Mouse (Mus musculus) forebrain, embryonic 10.5 days (tissue): ENCODE results near the gene Spry1. TPM values are rescaled to one million over a fixed set of nuclear protein-coding genes. Genes with fewer than 3 reads are reported as not detected.

Experiments
- DNase-seq: peaks from one replicate; pipeline ENCODE4 v3.0.0-alpha.2; 2017; ENCODE audit warnings: low spot score; ENCODE audit errors: extremely low spot score
- H3K27ac ChIP-seq: fragments of 300-500 bp; sonication (generic); 2 replicates; pipeline ENCODE4 v1.5.1; 2016; ENCODE audit warnings: mild to moderate bottlenecking
- H3K27me3 ChIP-seq: fragments of 300-500 bp; sonication (generic); 2 replicates; pipeline ENCODE4 v1.6.1; 2016; ENCODE audit warnings: mild to moderate bottlenecking; ENCODE audit not compliant: poor library complexity, severe bottlenecking
- H3K36me3 ChIP-seq: fragments of 300-500 bp; sonication (generic); replicated peaks from 2 replicates; pipeline ENCODE4 v1.6.1; 2016; ENCODE audit warnings: mild to moderate bottlenecking, moderate library complexity
- H3K4me1 ChIP-seq: fragments of 300-500 bp; sonication (generic); 2 replicates; pipeline ENCODE4 v1.6.1; 2016
- H3K4me3 ChIP-seq: fragments of 300-500 bp; sonication (generic); 2 replicates; pipeline ENCODE4 v1.5.1; 2016; ENCODE audit warnings: mild to moderate bottlenecking, moderate library complexity
- H3K9me3 ChIP-seq: fragments of 300-500 bp; sonication (generic); 2 replicates; pipeline ENCODE4 v1.6.1; 2016; ENCODE audit warnings: mild to moderate bottlenecking, moderate library complexity
- WGBS: fragments of 180-500 bp; shearing (Covaris S2); methylation state at CpG from one replicate; pipeline ENCODE4 v1.1.7; 2016; 5-methylcytosine and 5-hydroxymethylcytosine counted together
- polyA plus RNA-seq: library from polyadenylated mRNA; unstranded; fragments of >200 nt; fragmentation: Nextera tagmentation; extraction: Ambion mirVana; gene quantifications from 2 replicates; pipeline ENCODE4 v1.2.1, GENCODE M21; 2016

The Spry1 gene
- polyA plus RNA-seq, 1 experiment from 2014 or later: 29.1 TPM

GRCm38 (mm10) chr3:37614878-37615650 is 24.7 kb upstream of the Spry1 start:
- Histone ChIP-seq H3K36me3 (no peaks in the 10 kb centered on the region), H3K4me3 (no peak overlapping the region), H3K27ac (no peak overlapping the region), H3K4me1 (peaks cover 26% of the 10 kb centered on the region), H3K27me3 (peaks cover 36% of the 10 kb centered on the region), H3K9me3 (peaks cover 2% of the 10 kb centered on the region; the same call in 1 of the 2 replicates)
- 85% methylated on average over 10 of the region's 10 CpGs for WGBS
- no peak for DNase-seq

- Histone ChIP-seq H3K27me3 (peaks cover 36% of the 10 kb centered on the region), H3K36me3 (no peaks in the 10 kb centered on the region), H3K9me3 (peaks cover 6% of the 10 kb centered on the region; the same call in 1 of the 2 replicates), H3K27ac (peak overlapping the region; percentile 70), H3K4me3 (peak overlapping the region; percentile 5; the same call in 1 of the 2 replicates), H3K4me1 (peaks cover 26% of the 10 kb centered on the region)
- DNase-seq: no peak
- 40% methylated on average over 21 of the region's 21 CpGs for WGBS
Measured at GRCm38 (mm10) chr3:37616586-37617547, 22.9 kb upstream of the Spry1 start.

- no peak for DNase-seq
- Histone ChIP-seq H3K9me3 (no peaks in the 10 kb centered on the region), H3K27ac (no peak overlapping the region), H3K36me3 (no peaks in the 10 kb centered on the region), H3K4me3 (no peak overlapping the region), H3K4me1 (0 out of 2 replicates have a peak, but pooled peaks cover 6% of the 10 kb centered on the region), H3K27me3 (no peaks in the 10 kb centered on the region)
- WGBS: 89% methylated on average over 6 of the region's 6 CpGs
Measured at GRCm38 (mm10) chr3:37632246-37632645, 7.5 kb upstream of the Spry1 start.

GRCm38 (mm10) chr3:37632751-37633150 is 7.0 kb upstream of the Spry1 start:
- no peak overlapping the region for H3K27ac ChIP-seq
- DNase-seq: no peak

GRCm38 (mm10) chr3:37634648-37635047 is 5.1 kb upstream of the Spry1 start:
- WGBS: 36% methylated on average over 4 of the region's 4 CpGs

More at GRCm38 (mm10) chr3:37632751-37633150, 7.0 kb upstream of the Spry1 start:
- H3K36me3 ChIP-seq: no peaks in the 10 kb centered on the region
- H3K9me3 ChIP-seq: no peaks in the 10 kb centered on the region
- no peaks in the 10 kb centered on the region for H3K27me3 ChIP-seq
- 77% methylated on average over 3 of the region's 3 CpGs for WGBS
- 0 out of 2 replicates have a peak, but pooled peaks cover 6% of the 10 kb centered on the region for H3K4me1 ChIP-seq
- H3K4me3 ChIP-seq: no peak overlapping the region

GRCm38 (mm10) chr3:37636921-37637320 is 2.8 kb upstream of the Spry1 start:
- no peak for DNase-seq
- 0 out of 2 replicates have a peak, but pooled peaks cover 4% of the 10 kb centered on the region for H3K27me3 ChIP-seq
- H3K4me3 ChIP-seq: no peak overlapping the region
- no peak overlapping the region for H3K27ac ChIP-seq
- no peaks in the 10 kb centered on the region for H3K9me3 ChIP-seq
- no peaks in the 10 kb centered on the region for H3K36me3 ChIP-seq
- 88% methylated on average over 4 of the region's 4 CpGs for WGBS
- H3K4me1 ChIP-seq: peaks cover 31% of the 10 kb centered on the region

More at GRCm38 (mm10) chr3:37634648-37635047, 5.1 kb upstream of the Spry1 start:
- Histone ChIP-seq H3K9me3 (no peaks in the 10 kb centered on the region), H3K4me1 (peaks cover 18% of the 10 kb centered on the region), H3K27me3 (no peaks in the 10 kb centered on the region), H3K4me3 (no peak overlapping the region), H3K36me3 (no peaks in the 10 kb centered on the region), H3K27ac (no peak overlapping the region)
- DNase-seq: no peak

- peak; percentile 55 for DNase-seq
- peaks cover 50% of the 10 kb centered on the region for H3K4me1 ChIP-seq
- WGBS: under 1% methylated on average over 86 of the region's 86 CpGs
- peaks cover 32% of the 10 kb centered on the region for H3K36me3 ChIP-seq
- peak overlapping the region; percentile 97 for H3K27ac ChIP-seq
- 0 out of 2 replicates have a peak, but pooled peaks cover 4% of the 10 kb centered on the region for H3K27me3 ChIP-seq
- H3K4me3 ChIP-seq: peak overlapping the region; percentile 87
- no peaks in the 10 kb centered on the region for H3K9me3 ChIP-seq
Measured at GRCm38 (mm10) chr3:37640162-37640721, 495 bp downstream of the Spry1 start.

GRCm38 (mm10) chr3:37640810-37641209 is 1.1 kb downstream of the Spry1 start:
- peaks cover 54% of the 10 kb centered on the region for H3K4me1 ChIP-seq
- H3K9me3 ChIP-seq: no peaks in the 10 kb centered on the region
- 0 out of 2 replicates have a peak, but pooled peaks cover 4% of the 10 kb centered on the region for H3K27me3 ChIP-seq
- H3K27ac ChIP-seq: peak overlapping the region; percentile 97
- WGBS: 3% methylated on average over 47 of the region's 47 CpGs
- DNase-seq: peak; percentile 68
- peak overlapping the region; percentile 87 for H3K4me3 ChIP-seq
- peaks cover 38% of the 10 kb centered on the region for H3K36me3 ChIP-seq

GRCm38 (mm10) chr3:37641796-37642680 is 2.3 kb downstream of the Spry1 start:
- H3K4me1 ChIP-seq: peaks cover 56% of the 10 kb centered on the region
- H3K27ac ChIP-seq: peak overlapping the region; percentile 97
- peak overlapping the region; percentile 87 for H3K4me3 ChIP-seq
- 0 out of 2 replicates have a peak, but pooled peaks cover 4% of the 10 kb centered on the region for H3K27me3 ChIP-seq
- H3K36me3 ChIP-seq: peaks cover 47% of the 10 kb centered on the region
- no peak for DNase-seq
- no peaks in the 10 kb centered on the region for H3K9me3 ChIP-seq
- WGBS: 64% methylated on average over 20 of the region's 20 CpGs

GRCm38 (mm10) chr3:37642681-37643214 is 3.0 kb downstream of the Spry1 start:
- H3K27ac ChIP-seq: peak overlapping the region; percentile 97
- no peaks in the 10 kb centered on the region for H3K9me3 ChIP-seq
- H3K4me3 ChIP-seq: peak overlapping the region; percentile 87
- 82% methylated on average over 21 of the region's 21 CpGs for WGBS
- no peak for DNase-seq
- peaks cover 52% of the 10 kb centered on the region for H3K36me3 ChIP-seq
- 0 out of 2 replicates have a peak, but pooled peaks cover 4% of the 10 kb centered on the region for H3K27me3 ChIP-seq
- H3K4me1 ChIP-seq: peaks cover 56% of the 10 kb centered on the region

GRCm38 (mm10) chr3:37643411-37643810 is 3.7 kb downstream of the Spry1 start:
- Histone ChIP-seq H3K9me3 (no peaks in the 10 kb centered on the region), H3K4me3 (peak overlapping the region; percentile 87), H3K27ac (peak overlapping the region; percentile 97), H3K27me3 (0 out of 2 replicates have a peak, but pooled peaks cover 4% of the 10 kb centered on the region), H3K36me3 (peaks cover 57% of the 10 kb centered on the region), H3K4me1 (peaks cover 58% of the 10 kb centered on the region)
- WGBS: 89% methylated on average over 13 of the region's 13 CpGs
- DNase-seq: no peak
